In genomic region chr1:86225195-86225594, GRCm38 (mm10) we compare ENCODE assay signal across 15 mouse cellular contexts.
A peak's percentile ranks its signal among the peaks of the same experiment; 100 is the strongest.
DNase-seq lines count a peak whose midpoint lies in the region; ATAC-seq and TF ChIP-seq lines count a peak whose summit lies in the region.
"Had no signal": no experiment of that assay in that cellular context is flagged by ENCODE, and none has a peak within 500 bp of the region (broad histone marks: within the 10 kb centered on the region; RNA-seq: fewer than 3 reads in every experiment).

No protein-coding gene starts in this region.

- no peaks in the 10 kb centered on the region for H3K36me3 ChIP-seq in forebrain, embryonic 16.5 days (ENCODE audit: control insufficient read depth, insufficient read depth)
- H3K36me3 ChIP-seq in forebrain, embryonic 10.5 days (replicated peaks): no peaks in the 10 kb centered on the region
- H3K36me3 ChIP-seq in midbrain, embryonic 11.5 days (ENCODE audit: control insufficient read depth, insufficient read depth, low read length): no peaks in the 10 kb centered on the region
- no peaks in the 10 kb centered on the region for H3K36me3 ChIP-seq in midbrain, embryonic 10.5 days
- no peaks in the 10 kb centered on the region for H3K36me3 ChIP-seq in stomach, postnatal 0 days (ENCODE audit: control insufficient read depth, insufficient read depth, low read length)
- H3K36me3 ChIP-seq: limb, embryonic 15.5 days had no signal

- no peak overlapping the region for H3K4me2 ChIP-seq in forebrain, embryonic 16.5 days (ENCODE audit: low read length)
- no peak overlapping the region for H3K4me2 ChIP-seq in midbrain, embryonic 11.5 days
- H3K4me2 ChIP-seq in stomach, postnatal 0 days (replicated peaks; ENCODE audit: low read depth): no peak overlapping the region
- H3K4me2 ChIP-seq: limb, embryonic 15.5 days had no signal

- DNase-seq in forebrain, embryonic 10.5 days (ENCODE audit: extremely low spot score, low spot score): no peak
- DNase-seq in midbrain, embryonic 11.5 days (ENCODE audit: low spot score, missing footprints): peak; percentile 76
- no peak for DNase-seq in midbrain, embryonic 10.5 days (ENCODE audit: low spot score)
- DNase-seq in embryo, embryonic 10.5 days (ENCODE audit: low spot score): peak; percentile 19
- DNase-seq in stomach, postnatal 0 days (ENCODE audit: low spot score): peak; percentile 72
- no peak for DNase-seq in thymus, postnatal 25 days
- DNase-seq: cerebellum, adult 2 months; heart, postnatal 14 days; kidney, adult 2 months; kidney, postnatal 25 days; layer of hippocampus, adult 9-11 months; thymus, postnatal 14 days had no signal

- H3K27me3 ChIP-seq in forebrain, embryonic 16.5 days (replicated peaks; ENCODE audit: control insufficient read depth, insufficient read depth, low read length): no peaks in the 10 kb centered on the region
- no peaks in the 10 kb centered on the region for H3K27me3 ChIP-seq in forebrain, embryonic 10.5 days (ENCODE audit: poor library complexity, severe bottlenecking)
- H3K27me3 ChIP-seq in midbrain, embryonic 11.5 days (ENCODE audit: control insufficient read depth, insufficient read depth, low read length): no peaks in the 10 kb centered on the region
- no peaks in the 10 kb centered on the region for H3K27me3 ChIP-seq in midbrain, embryonic 10.5 days (ENCODE audit: low read depth, poor library complexity, severe bottlenecking)
- H3K27me3 ChIP-seq in stomach, postnatal 0 days (ENCODE audit: control insufficient read depth, insufficient read depth, low read length): no peaks in the 10 kb centered on the region
- H3K27me3 ChIP-seq: limb, embryonic 15.5 days; Patski had no signal

- H3K9ac ChIP-seq in forebrain, embryonic 16.5 days (replicated peaks; ENCODE audit: low read depth, low read length): no peak overlapping the region
- no peak overlapping the region for H3K9ac ChIP-seq in midbrain, embryonic 11.5 days (ENCODE audit: low read length)
- H3K9ac ChIP-seq in stomach, postnatal 0 days (ENCODE audit: low read length): no peak overlapping the region
- H3K9ac ChIP-seq: limb, embryonic 15.5 days had no signal

- ATAC-seq in forebrain, embryonic 16.5 days: 0 out of 2 replicates have a peak, but pooled peaks have one; percentile 31
- 0 out of 2 replicates have a peak, but pooled peaks have one; percentile 40 for ATAC-seq in midbrain, embryonic 11.5 days (ENCODE audit: low FRiP score)
- peak; percentile 96 for ATAC-seq in stomach, postnatal 0 days (ENCODE audit: low FRiP score, low TSS enrichment)
- ATAC-seq: Patski had no signal

- no peaks in the 10 kb centered on the region for H3K4me1 ChIP-seq in forebrain, embryonic 16.5 days (replicated peaks; ENCODE audit: control insufficient read depth, insufficient read depth, low read length)
- 0 out of 2 replicates have a peak, but pooled peaks cover 3% of the 10 kb centered on the region for H3K4me1 ChIP-seq in forebrain, embryonic 10.5 days
- no peaks in the 10 kb centered on the region for H3K4me1 ChIP-seq in midbrain, embryonic 11.5 days (ENCODE audit: control insufficient read depth, insufficient read depth, low read length)
- peaks cover 2% of the 10 kb centered on the region; the same call in 1 of the 2 replicates for H3K4me1 ChIP-seq in midbrain, embryonic 10.5 days
- H3K4me1 ChIP-seq in stomach, postnatal 0 days (replicated peaks; ENCODE audit: control insufficient read depth, insufficient read depth): no peaks in the 10 kb centered on the region
- H3K4me1 ChIP-seq: limb, embryonic 15.5 days had no signal

- WGBS in forebrain, embryonic 16.5 days: 55% methylated on average over 6 of the region's 6 CpGs
- 78% methylated on average over 6 of the region's 6 CpGs for WGBS in forebrain, embryonic 10.5 days
- whole genome bisulfite sequencing in midbrain, embryonic 11.5 days: 60% methylated on average over 6 of the region's 6 CpGs
- WGBS in midbrain, embryonic 10.5 days: 75% methylated on average over 6 of the region's 6 CpGs
- WGBS in stomach, postnatal 0 days: 48% methylated on average over 6 of the region's 6 CpGs

- TF ChIP-seq CTCF in stomach, postnatal 0 days (IDR thresholded peaks at IDR 0.05; ENCODE audit: low read depth): no peak

- no peak overlapping the region for H3K27ac ChIP-seq in forebrain, embryonic 16.5 days (ENCODE audit: low read length)
- no peak overlapping the region for H3K27ac ChIP-seq in forebrain, embryonic 10.5 days
- H3K27ac ChIP-seq in midbrain, embryonic 11.5 days (ENCODE audit: low read depth, low read length): no peak overlapping the region
- no peak overlapping the region for H3K27ac ChIP-seq in midbrain, embryonic 10.5 days (replicated peaks)
- peak overlapping the region; percentile 45; the same call in 1 of the 2 replicates for H3K27ac ChIP-seq in stomach, postnatal 0 days (replicated peaks)
- H3K27ac ChIP-seq: limb, embryonic 15.5 days had no signal

- H3K4me3 ChIP-seq in forebrain, embryonic 16.5 days (replicated peaks; ENCODE audit: low read length): no peak overlapping the region
- no peak overlapping the region for H3K4me3 ChIP-seq in forebrain, embryonic 10.5 days
- no peak overlapping the region for H3K4me3 ChIP-seq in midbrain, embryonic 11.5 days (ENCODE audit: low read depth, low read length)
- H3K4me3 ChIP-seq in midbrain, embryonic 10.5 days: no peak overlapping the region
- no peak overlapping the region for H3K4me3 ChIP-seq in stomach, postnatal 0 days (ENCODE audit: low read depth, low read length)
- H3K4me3 ChIP-seq: limb, embryonic 15.5 days had no signal

- TF ChIP-seq EP300 in stomach, postnatal 0 days (optimal IDR thresholded peaks at IDR 0.05): no peak

- H3K9me3 ChIP-seq in forebrain, embryonic 16.5 days (ENCODE audit: control insufficient read depth, low read length): no peaks in the 10 kb centered on the region
- no peaks in the 10 kb centered on the region for H3K9me3 ChIP-seq in forebrain, embryonic 10.5 days
- no peaks in the 10 kb centered on the region for H3K9me3 ChIP-seq in midbrain, embryonic 11.5 days (ENCODE audit: control insufficient read depth, low read length)
- no peaks in the 10 kb centered on the region for H3K9me3 ChIP-seq in midbrain, embryonic 10.5 days (replicated peaks)
- H3K9me3 ChIP-seq in stomach, postnatal 0 days (ENCODE audit: control insufficient read depth, low read length): no peaks in the 10 kb centered on the region
- H3K9me3 ChIP-seq: limb, embryonic 15.5 days had no signal

Comparison
In these comparisons a context has a peak if more than half of its experiments do, and no peak if none do; other contexts are left out.
1. DNase-seq: peak in midbrain, embryonic 11.5 days (single experiment), embryo, embryonic 10.5 days (single experiment) and stomach, postnatal 0 days (single experiment); none in forebrain, embryonic 10.5 days (single experiment), midbrain, embryonic 10.5 days (single experiment) and thymus, postnatal 25 days (single experiment).
2. ATAC-seq: peak in every context shown above with its lines; median percentile 96 in stomach, postnatal 0 days; 40 in midbrain, embryonic 11.5 days; 31 in forebrain, embryonic 16.5 days.